Comparison of ENCODE assay signal across 9 mouse cellular contexts in the genomic region with DNA sequence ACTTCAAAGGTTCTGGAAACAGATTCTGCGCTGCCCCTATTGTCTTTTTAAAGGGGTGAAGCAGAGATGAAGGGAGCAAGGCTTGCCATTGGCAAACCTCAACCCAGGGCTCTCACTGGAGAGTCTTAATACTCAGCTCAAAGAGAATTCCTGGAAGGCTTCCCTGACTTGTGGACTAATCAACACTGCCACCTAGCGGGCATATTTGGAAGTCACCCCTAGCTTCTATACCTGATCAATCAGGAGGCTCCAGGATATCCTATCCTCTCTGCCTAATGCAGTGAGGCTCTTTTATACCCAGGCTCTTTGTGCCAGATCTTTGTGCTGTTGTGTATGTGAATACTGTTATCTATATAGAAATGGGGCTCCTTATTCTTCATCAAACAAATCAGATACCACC. TPM values are rescaled to one million over a fixed set of nuclear protein-coding genes. Genes with fewer than 3 reads are reported as not detected.
DNase-seq lines count a peak whose midpoint lies in the region; ATAC-seq lines count a peak whose summit lies in the region.
"Had no signal": no experiment of that assay in that cellular context is flagged by ENCODE, and none has a peak within 500 bp of the region (broad histone marks: within the 10 kb centered on the region; RNA-seq: fewer than 3 reads in every experiment).

No protein-coding gene starts in this region.

- H3K27ac ChIP-seq in midbrain, embryonic 16.5 days (ENCODE audit: low read length), result no peak overlapping the region
- H3K27ac ChIP-seq: stomach, embryonic 15.5 days had no signal

- H3K4me2 ChIP-seq in midbrain, embryonic 16.5 days (ENCODE audit: low read length), result no peak overlapping the region
- H3K4me2 ChIP-seq: stomach, embryonic 15.5 days had no signal

- peak; percentile 73 for ATAC-seq in midbrain, embryonic 16.5 days

- WGBS in midbrain, embryonic 16.5 days, result 0% methylated on average over 2 of the region's 2 CpGs

- no peak overlapping the region for H3K9ac ChIP-seq in midbrain, embryonic 16.5 days (ENCODE audit: low read depth, low read length)
- H3K9ac ChIP-seq: stomach, embryonic 15.5 days had no signal

- no peaks in the 10 kb centered on the region for H3K9me3 ChIP-seq in midbrain, embryonic 16.5 days (replicated peaks; ENCODE audit: control insufficient read depth, low read length, poor library complexity, severe bottlenecking)
- H3K9me3 ChIP-seq: stomach, embryonic 15.5 days had no signal

- H3K36me3 ChIP-seq in midbrain, embryonic 16.5 days (ENCODE audit: control insufficient read depth, insufficient read depth, low read length), result no peaks in the 10 kb centered on the region
- H3K36me3 ChIP-seq: stomach, embryonic 15.5 days had no signal

- H3K4me1 ChIP-seq in midbrain, embryonic 16.5 days (ENCODE audit: control insufficient read depth, insufficient read depth, low read length), result no peaks in the 10 kb centered on the region
- H3K4me1 ChIP-seq: stomach, embryonic 15.5 days had no signal

- intact Hi-C loops in gastrocnemius, postnatal 36 days (cut with DNase I), result loop anchor here (2.0 to 10.0 kb wide), 2 partner anchors 133 to 465 kb away; partner anchors contain the start of gene Lrfn2
- intact Hi-C loops in left cerebral cortex, postnatal 4 days (cut with DNase I), result loop anchor here (10.0 kb wide), 1 partner anchor 495 kb away; no protein-coding TSS in a partner anchor

- DNase-seq in 416B (ENCODE audit: low read depth), result peak; percentile 73
- peak; percentile 67 for DNase-seq in adrenal gland, adult 2 months
- peak; percentile 90 for DNase-seq in embryo, embryonic 10.5 days (ENCODE audit: low spot score)
- peak; percentile 53 to 59 for DNase-seq in gastrocnemius, postnatal 36 days
- peak; percentile 41 to 85 for DNase-seq in kidney, adult 8-10 months
- DNase-seq in left cerebral cortex, postnatal 4 days, result peak; percentile 84
- peak; percentile 69 to 78 for DNase-seq in spleen, postnatal 10 days (ENCODE audit: low spot score in 2 of 2)

- no peaks in the 10 kb centered on the region for H3K27me3 ChIP-seq in midbrain, embryonic 16.5 days (ENCODE audit: control insufficient read depth, insufficient read depth, low read depth, low read length)
- H3K27me3 ChIP-seq: stomach, embryonic 15.5 days had no signal

- no peak overlapping the region for H3K4me3 ChIP-seq in midbrain, embryonic 16.5 days (ENCODE audit: low read depth, low read length)
- H3K4me3 ChIP-seq: stomach, embryonic 15.5 days had no signal

RNA-seq across cellular contexts. Expression of gene Mocs1, which starts 28.0 kb away (rescaled TPM):
- total RNA-seq in adrenal gland, adult 2 months (2021), result 10 to 100 TPM; 36.2 to 55.3 TPM
- polyA plus RNA-seq in adrenal gland, adult 2 months (2012; rRNA removed), result 39.5 and 42.7 TPM in 2 replicates
- total RNA-seq in gastrocnemius, postnatal 36 days (2021), result 10 to 100 TPM; 16.2 to 18.3 TPM
- 10 to 100 TPM; 11.4 to 15.2 TPM for total RNA-seq in left cerebral cortex, postnatal 4 days (2021)
- polyA plus RNA-seq in midbrain, embryonic 16.5 days (2015; fragmentation: Nextera tagmentation; extraction: Ambion mirVana), result 5.1 and 5.8 TPM in 2 replicates
